Comparison of ENCODE assay signal across 16 mouse cellular contexts in genomic region chr10:117545842-117546631, GRCm38 (mm10).
"Had no signal": no experiment of that assay in that cellular context is flagged by ENCODE, and none has a peak within 500 bp of the region (broad histone marks: within the 10 kb centered on the region; RNA-seq: fewer than 3 reads in every experiment).

No protein-coding gene starts in this region.

- DNase-seq: cerebellum, adult 9-10 months; cerebellum, adult 9-11 months; cerebellum, postnatal 10 days; cerebellum, postnatal 14 days; cerebellum, postnatal 25 days; cerebellum, postnatal 36 days; embryo, embryonic 11 days; forebrain, postnatal 0 days; gastrocnemius, adult 2 months; gastrocnemius, postnatal 10 days; gastrocnemius, postnatal 14 days; gastrocnemius, postnatal 25 days; gastrocnemius, postnatal 36 days; heart, adult 11 months; heart, adult 18-20 months; heart, adult 2 months had no signal
